Mouse (Mus musculus) stomach, postnatal 0 days (tissue): ENCODE data around the gene Tgfbr2. TPM values are rescaled to one million over a fixed set of nuclear protein-coding genes. Genes with fewer than 3 reads are reported as not detected.
A peak's percentile ranks its signal among the peaks of the same experiment; 100 is the strongest.

Experiments
- ATAC-seq: fragments of 200-750 bp; cut with Nextera tagmentation; 2 replicates; pipeline ENCODE4 v1.8.0; 2017; ENCODE audit not compliant: low FRiP score, low TSS enrichment
- DNase-seq: peaks from one replicate; pipeline ENCODE4 v3.0.0-alpha.2; 2016; ENCODE audit warnings: low spot score
- H3K27ac ChIP-seq: fragments of 300-500 bp; sonication (generic); replicated peaks from 2 replicates; pipeline ENCODE4 v1.5.1; 2014; ENCODE audit warnings: mild to moderate bottlenecking, control low read depth
- H3K27me3 ChIP-seq: fragments of 300-500 bp; sonication (generic); 2 replicates; pipeline ENCODE4 v1.6.1; 2014; ENCODE audit warnings: low read length; ENCODE audit not compliant: control insufficient read depth, insufficient read depth
- H3K36me3 ChIP-seq: fragments of 300-500 bp; sonication (generic); 2 replicates; pipeline ENCODE4 v1.6.1; 2014; ENCODE audit warnings: low read length, mixed read lengths; ENCODE audit not compliant: control insufficient read depth, insufficient read depth
- H3K4me1 ChIP-seq: fragments of 300-500 bp; sonication (generic); replicated peaks from 2 replicates; pipeline ENCODE4 v1.6.1; 2014; ENCODE audit warnings: antibody characterized with exemption; ENCODE audit not compliant: control insufficient read depth, insufficient read depth
- H3K4me2 ChIP-seq: fragments of 300-500 bp; sonication (generic); replicated peaks from 2 replicates; pipeline ENCODE4 v1.6.1; 2014; ENCODE audit warnings: low read depth, mild to moderate bottlenecking, control low read depth, moderate library complexity
- H3K4me3 ChIP-seq: fragments of 300-500 bp; sonication (generic); 2 replicates; pipeline ENCODE4 v1.5.1; 2014; ENCODE audit warnings: low read depth, low read length, control low read depth
- H3K9ac ChIP-seq: fragments of 300-500 bp; sonication (generic); 2 replicates; pipeline ENCODE4 v1.6.1; 2014; ENCODE audit warnings: mild to moderate bottlenecking, low read length, control low read depth, mixed read lengths
- H3K9me3 ChIP-seq: fragments of 300-500 bp; sonication (generic); 2 replicates; pipeline ENCODE4 v1.6.1; 2016; ENCODE audit warnings: low read length; ENCODE audit not compliant: control insufficient read depth
- CTCF ChIP-seq: IDR thresholded peaks from 2 replicates; pipeline ENCODE4 v1.5.1; 2016; ENCODE audit warnings: antibody characterized with exemption, low read depth, mild to moderate bottlenecking, moderate library complexity
- EP300 ChIP-seq: optimal IDR thresholded peaks from 2 replicates; pipeline ENCODE3; 2016; ENCODE audit warnings: antibody characterized with exemption
- WGBS: fragments of 180-500 bp; shearing (Covaris S2); extraction: QIAGEN DNeasy Blood & Tissue Kit; methylation state at CpG from one replicate; pipeline ENCODE4 v1.1.7; 2014; 5-methylcytosine and 5-hydroxymethylcytosine counted together
- polyA plus RNA-seq: library from polyadenylated mRNA; unstranded; fragments of >200 nt; fragmentation: Nextera tagmentation; extraction: Ambion mirVana; gene quantifications from 2 replicates; pipeline ENCODE4 v1.2.1, GENCODE M21; 2015

Gene Tgfbr2
- polyA plus RNA-seq, 1 experiment from 2014 or later: 16.8 TPM

DNA sequence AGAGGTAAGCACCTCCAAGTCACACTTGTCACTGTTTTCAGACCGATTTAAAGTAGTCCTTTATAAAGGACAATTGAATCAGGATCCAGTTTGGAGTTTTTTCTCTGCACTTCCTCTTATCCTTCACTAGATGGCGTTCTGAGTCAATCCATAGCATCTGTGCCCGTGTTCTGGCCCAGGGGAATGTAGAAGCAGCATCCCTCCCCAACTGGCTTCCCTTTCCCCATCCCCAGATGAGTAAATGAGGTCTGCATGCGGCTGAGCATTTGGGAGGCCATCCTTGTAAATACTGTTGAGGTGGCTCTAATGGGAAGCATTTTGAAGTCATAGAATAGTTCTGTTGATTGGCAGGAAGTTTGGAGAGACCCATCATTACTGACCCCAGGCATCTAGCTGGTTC is 114.5 kb downstream of the Tgfbr2 start:
- DNase-seq (no peak), ATAC-seq (no peak)
- Histone ChIP-seq H3K27me3 (no peaks in the 10 kb centered on the region), H3K9ac (no peak overlapping the region), H3K4me3 (no peak overlapping the region), H3K4me1 (no peaks in the 10 kb centered on the region), H3K36me3 (no peaks in the 10 kb centered on the region), H3K9me3 (no peaks in the 10 kb centered on the region), H3K4me2 (no peak overlapping the region), H3K27ac (no peak overlapping the region)
- TF ChIP-seq EP300 (no peak), CTCF (peak; percentile 88)
- 10% methylated on average over 4 of the region's 4 CpGs for WGBS

DNA sequence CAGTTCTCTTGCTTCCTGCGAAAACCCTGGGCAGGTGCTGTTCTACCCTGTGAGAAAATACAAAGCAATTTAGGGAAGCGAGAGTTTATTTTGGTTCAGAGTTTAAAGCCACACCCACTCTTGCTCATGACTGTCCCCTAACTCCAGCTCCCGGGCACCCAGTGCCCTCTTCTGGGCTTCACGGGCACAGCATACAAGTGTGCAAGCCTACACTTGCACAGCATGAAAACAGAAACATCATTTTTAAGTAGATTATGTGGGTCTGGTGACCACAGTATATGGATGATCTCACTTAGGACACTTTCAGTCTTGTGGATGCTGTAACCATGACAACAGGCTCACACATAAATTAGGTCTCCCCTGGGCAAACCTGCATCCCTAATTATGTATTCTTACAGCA is 116.0 kb downstream of the Tgfbr2 start:
- Histone ChIP-seq H3K36me3 (no peaks in the 10 kb centered on the region), H3K27ac (no peak overlapping the region), H3K9me3 (no peaks in the 10 kb centered on the region), H3K4me1 (no peaks in the 10 kb centered on the region), H3K4me3 (no peak overlapping the region), H3K27me3 (no peaks in the 10 kb centered on the region), H3K9ac (no peak overlapping the region), H3K4me2 (no peak overlapping the region)
- DNase-seq (no peak), ATAC-seq (no peak)
- WGBS: 41% methylated on average over 4 of the region's 4 CpGs
- TF ChIP-seq EP300 (no peak), CTCF (peak; percentile 63)

DNA sequence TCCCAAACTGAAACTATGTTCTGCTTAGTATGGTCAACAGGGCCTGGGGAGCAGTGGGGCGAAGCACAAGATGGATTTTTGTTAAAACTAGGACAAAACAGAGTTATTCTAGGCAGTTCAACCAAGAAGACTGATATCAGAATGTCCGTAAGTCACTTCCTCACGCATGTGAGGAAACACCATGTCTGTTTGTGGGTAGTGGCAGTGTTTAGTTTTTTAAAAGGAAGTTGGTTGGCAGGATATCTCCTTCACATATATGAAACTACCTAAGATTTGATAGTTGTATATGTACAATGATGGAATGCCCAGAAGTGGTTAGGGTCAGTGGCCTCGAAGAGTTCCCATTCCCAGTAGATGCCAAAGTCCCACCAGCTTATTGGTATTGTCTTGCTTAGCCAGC is 116.7 kb downstream of the Tgfbr2 start:
- no peak overlapping the region for H3K27ac ChIP-seq
- no peaks in the 10 kb centered on the region for H3K4me1 ChIP-seq
- H3K4me2 ChIP-seq: no peak overlapping the region
- ATAC-seq (no peak), DNase-seq (no peak)
- no peaks in the 10 kb centered on the region for H3K9me3 ChIP-seq
- WGBS: 84% methylated on average over 4 of the region's 4 CpGs
- no peaks in the 10 kb centered on the region for H3K36me3 ChIP-seq
- no peaks in the 10 kb centered on the region for H3K27me3 ChIP-seq
- H3K9ac ChIP-seq: no peak overlapping the region
- no peak for TF ChIP-seq EP300
- no peak for TF ChIP-seq CTCF
- no peak overlapping the region for H3K4me3 ChIP-seq

DNA sequence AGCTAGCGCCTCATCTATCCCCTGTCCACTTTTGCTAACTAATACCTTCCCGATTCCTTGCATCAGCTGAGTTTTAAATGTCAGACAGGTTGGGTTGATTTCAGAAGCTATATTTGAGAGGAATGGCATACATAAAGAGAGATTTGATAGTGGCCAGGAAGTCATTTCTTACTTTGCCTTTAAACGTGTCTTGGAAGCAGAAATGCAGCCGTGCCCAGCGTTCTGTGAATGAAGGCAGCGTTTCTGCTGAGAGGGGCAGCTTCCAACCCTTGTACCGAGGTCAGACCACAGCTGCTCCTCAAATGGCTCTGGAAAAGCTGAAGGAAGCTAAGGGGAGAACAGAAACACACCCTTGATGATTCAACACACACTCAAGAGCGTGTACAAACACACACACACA is 121.2 kb downstream of the Tgfbr2 start:
- Histone ChIP-seq H3K27ac (no peak overlapping the region), H3K4me2 (no peak overlapping the region), H3K27me3 (no peaks in the 10 kb centered on the region), H3K9me3 (no peaks in the 10 kb centered on the region), H3K36me3 (no peaks in the 10 kb centered on the region), H3K9ac (no peak overlapping the region), H3K4me1 (no peaks in the 10 kb centered on the region), H3K4me3 (no peak overlapping the region)
- DNase-seq: no peak
- no peak for TF ChIP-seq EP300
- TF ChIP-seq CTCF: no peak
- no peak for ATAC-seq
- 52% methylated on average over 8 of the region's 8 CpGs for WGBS

DNA sequence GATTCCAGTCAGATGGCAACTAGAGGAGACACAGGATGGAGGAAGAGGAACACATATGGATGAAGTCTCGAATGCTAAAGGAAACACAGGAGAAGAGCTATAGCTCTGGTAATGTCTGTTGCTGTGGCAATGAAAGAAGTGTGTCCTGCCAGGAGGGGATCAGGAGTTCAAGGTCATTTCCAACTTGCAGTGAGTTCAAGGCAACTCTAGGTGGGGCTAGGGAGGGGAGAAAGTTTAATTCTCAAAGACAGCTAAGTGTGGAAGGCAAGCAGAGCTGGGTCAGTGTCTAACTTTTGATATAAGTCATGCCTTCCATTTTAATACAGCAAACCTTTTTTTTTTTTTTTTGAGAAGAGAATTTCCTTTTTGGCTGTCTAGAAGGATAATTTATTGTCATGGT is 125.2 kb downstream of the Tgfbr2 start:
- DNase-seq (no peak), ATAC-seq (no peak)
- Histone ChIP-seq H3K4me2 (no peak overlapping the region), H3K36me3 (no peaks in the 10 kb centered on the region), H3K9me3 (no peaks in the 10 kb centered on the region), H3K27me3 (no peaks in the 10 kb centered on the region), H3K4me1 (no peaks in the 10 kb centered on the region), H3K9ac (no peak overlapping the region), H3K4me3 (no peak overlapping the region), H3K27ac (no peak overlapping the region)
- TF ChIP-seq CTCF: 0 out of 2 replicates have a peak, but pooled peaks have one; percentile 7
- TF ChIP-seq EP300: no peak
- WGBS: 87% methylated on average over 1 of the region's 1 CpGs

DNA sequence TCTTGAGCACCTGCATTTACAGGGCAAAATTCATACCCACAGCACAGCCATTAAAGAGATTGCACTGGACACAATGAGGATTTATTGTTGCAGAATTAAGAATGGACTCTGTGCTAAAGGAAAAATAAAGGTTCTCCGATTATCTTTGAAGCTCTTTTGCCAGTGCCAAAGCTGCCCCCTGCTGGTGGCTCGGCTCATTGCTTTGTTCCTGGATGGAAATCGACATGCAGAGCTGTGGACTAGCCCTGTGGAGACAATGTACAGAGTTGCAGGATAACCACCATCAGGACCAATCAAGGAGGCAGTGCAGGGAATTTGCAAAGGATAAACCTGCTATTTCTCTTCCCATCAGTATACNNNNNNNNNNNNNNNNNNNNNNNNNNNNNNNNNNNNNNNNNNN is 133.4 kb downstream of the Tgfbr2 start:
- Histone ChIP-seq H3K4me1 (no peaks in the 10 kb centered on the region), H3K4me3 (no peak overlapping the region), H3K27me3 (no peaks in the 10 kb centered on the region), H3K9me3 (no peaks in the 10 kb centered on the region), H3K36me3 (no peaks in the 10 kb centered on the region), H3K27ac (no peak overlapping the region), H3K9ac (no peak overlapping the region), H3K4me2 (no peak overlapping the region)
- TF ChIP-seq CTCF (peak; percentile 95), EP300 (no peak)
- DNase-seq (peak; percentile 79), ATAC-seq (no peak)
- WGBS: 9% methylated on average over 3 of the region's 3 CpGs
